Mouse (Mus musculus) urinary bladder, postnatal 36 days (tissue): ENCODE data around the gene Bst2.

Experiments
- DNase-seq, 2 experiments: peaks; one replicate each; pipeline ENCODE4 v3.0.0; 2022; ENCODE audit warnings: low spot score in 2 of 2, mixed read lengths in 1 of 2

Bst2 gene

GRCm38 (mm10) chr8:71519037-71519825 is 18.0 kb downstream of the Bst2 start:
- peak in 1 of 2 experiments; percentile 52 for DNase-seq

- DNase-seq: no peak
Observed at GRCm38 (mm10) chr8:71516786-71517185, 20.5 kb downstream of the Bst2 start.

GRCm38 (mm10) chr8:71515043-71515442 is 22.2 kb downstream of the Bst2 start:
- no peak for DNase-seq

- no peak for DNase-seq
Observed at GRCm38 (mm10) chr8:71513018-71513754, 24.1 kb downstream of the Bst2 start.

GRCm38 (mm10) chr8:71511644-71512043 is 25.6 kb downstream of the Bst2 start, which contains the start of gene Plvap:
Gene Plvap (minus strand): TSS chr8:71511752.
- no peak for DNase-seq

GRCm38 (mm10) chr8:71509316-71509715 is 27.9 kb downstream of the Bst2 start:
- no peak for DNase-seq

GRCm38 (mm10) chr8:71507589-71508104 is 29.6 kb downstream of the Bst2 start:
- peak in 1 of 2 experiments; percentile 68 for DNase-seq

GRCm38 (mm10) chr8:71505979-71506378 is 31.3 kb downstream of the Bst2 start:
- no peak for DNase-seq

- no peak for DNase-seq
Observed at GRCm38 (mm10) chr8:71505326-71505725, 31.9 kb downstream of the Bst2 start.

GRCm38 (mm10) chr8:71504349-71504748 is 32.9 kb downstream of the Bst2 start:
- DNase-seq: no peak

- DNase-seq: no peak
Observed at GRCm38 (mm10) chr8:71498816-71499690, 38.2 kb downstream of the Bst2 start.

GRCm38 (mm10) chr8:71497881-71498501 is 39.3 kb downstream of the Bst2 start:
- no peak for DNase-seq

GRCm38 (mm10) chr8:71497077-71497645 is 40.1 kb downstream of the Bst2 start:
- no peak for DNase-seq

- peak; percentile 48 to 87 for DNase-seq
Observed at GRCm38 (mm10) chr8:71496481-71496880, 40.8 kb downstream of the Bst2 start.

GRCm38 (mm10) chr8:71495811-71496210 is 41.4 kb downstream of the Bst2 start:
- no peak for DNase-seq

- peak; percentile 58 to 83 for DNase-seq
Observed at GRCm38 (mm10) chr8:71495039-71495438, 42.2 kb downstream of the Bst2 start.

GRCm38 (mm10) chr8:71488454-71488853 is 48.8 kb downstream of the Bst2 start:
- DNase-seq: peak; percentile 84 to 85

- peak; percentile 79 to 83 for DNase-seq
Observed at GRCm38 (mm10) chr8:71487691-71488445, 49.4 kb downstream of the Bst2 start, which contains the start of gene Gtpbp3. Gene Gtpbp3 (plus strand): TSS chr8:71488103.

- no peak for DNase-seq
Observed at GRCm38 (mm10) chr8:71486136-71486529, 51.1 kb downstream of the Bst2 start.
